Mouse (Mus musculus) liver, embryonic 14.5 days (tissue): ENCODE data around the gene Tmx1.

Experiments used
- CTCF ChIP-seq: IDR thresholded peaks from 2 replicates; pipeline ENCODE4 v1.5.1; 2016; ENCODE audit warnings: antibody characterized with exemption, low read depth, control low read depth
- EP300 ChIP-seq: IDR thresholded peaks from 2 replicates; pipeline ENCODE4 v1.6.1; 2016; ENCODE audit warnings: antibody characterized with exemption, low read depth

DNA sequence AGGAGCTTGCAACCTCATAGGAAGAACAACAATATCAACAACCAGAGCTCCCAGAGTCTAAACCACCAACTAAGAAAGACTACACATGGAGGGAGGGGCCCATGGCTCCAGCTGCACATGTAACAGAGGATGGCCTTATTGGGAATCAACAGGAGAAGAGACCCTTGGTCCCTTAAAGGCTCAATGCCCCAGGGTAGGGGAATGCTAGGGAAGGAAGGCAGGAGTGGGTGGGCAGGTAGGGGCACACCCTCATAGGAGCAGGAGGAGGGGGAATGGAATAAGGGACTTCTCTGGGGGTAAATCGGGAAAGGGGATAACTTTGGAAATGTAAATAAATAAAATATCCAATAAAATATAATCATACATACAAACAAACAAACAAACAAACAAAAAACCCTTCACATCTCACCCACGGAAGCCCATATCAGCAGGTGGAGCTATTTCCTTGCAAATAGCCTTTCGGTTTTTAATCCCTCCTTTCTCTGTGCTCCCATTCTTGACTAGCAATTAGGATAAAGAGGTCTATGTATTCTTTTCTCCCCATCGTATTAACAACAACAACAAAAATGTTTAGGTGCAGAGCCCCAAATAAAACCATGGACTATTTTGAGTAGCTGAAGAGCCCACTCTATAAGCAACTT is 42.5 kb downstream of the Tmx1 start:
- TF ChIP-seq CTCF (peak; percentile 8; the same call in 1 of the 2 replicates), EP300 (no peak)
